Mouse (Mus musculus) T-cell, adult 2 months (primary cell): ENCODE measurements around the gene Btnl6.
"Not testable (repeated sequence)": the region's sequence is repeated elsewhere in the genome, so short reads cannot be mapped to it uniquely, and the experiment has no call there.

ENCODE experiments used
- DNase-seq: peaks from one replicate; pipeline ENCODE4 v3.0.0; 2022; ENCODE audit warnings: low spot score

The Btnl6 gene

DNA sequence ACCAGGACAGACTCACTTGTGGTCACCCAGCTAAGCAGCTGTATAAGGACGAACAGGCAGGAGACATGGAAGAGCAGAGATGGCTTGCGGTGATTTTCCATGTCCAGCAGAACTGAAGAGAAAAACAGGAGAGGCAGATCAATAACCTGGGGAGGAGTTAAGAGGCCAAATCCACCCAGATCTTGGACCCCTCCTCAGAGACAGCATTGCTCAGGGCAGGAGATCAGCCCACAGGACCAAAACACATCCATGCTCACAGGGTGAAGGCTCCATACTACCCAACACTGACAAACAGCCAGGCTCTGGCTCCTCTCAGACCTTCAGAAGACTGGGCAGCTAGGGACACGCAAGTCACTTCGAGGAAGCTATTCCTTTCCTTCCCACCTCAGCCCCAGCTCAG lies at the start of gene Btnl6:
TSS of gene Btnl6 (minus strand) at position 101 of the 400 bp plus-strand sequence.
- no peak for DNase-seq

DNA sequence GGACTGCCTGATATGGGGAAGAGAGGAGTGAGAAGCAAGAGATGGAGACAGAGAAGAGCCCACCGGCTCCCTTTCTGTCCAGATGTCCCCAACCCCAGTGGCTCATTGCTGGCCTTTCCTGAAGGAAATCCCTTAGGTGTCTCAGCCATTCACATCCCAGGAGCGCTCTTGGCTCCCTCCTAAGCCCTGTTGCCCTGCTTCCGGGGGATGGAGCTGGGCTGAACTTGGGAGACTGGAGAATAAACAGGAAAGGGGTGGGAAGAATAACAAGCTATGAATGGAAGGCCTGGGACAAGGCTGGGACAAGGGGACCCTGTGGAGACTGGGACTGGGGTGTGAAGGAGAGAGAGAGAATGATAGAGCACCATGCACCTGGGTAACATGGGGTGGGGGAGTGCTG lies 47.6 kb upstream of the Btnl6 start:
- DNase-seq = no peak

DNA sequence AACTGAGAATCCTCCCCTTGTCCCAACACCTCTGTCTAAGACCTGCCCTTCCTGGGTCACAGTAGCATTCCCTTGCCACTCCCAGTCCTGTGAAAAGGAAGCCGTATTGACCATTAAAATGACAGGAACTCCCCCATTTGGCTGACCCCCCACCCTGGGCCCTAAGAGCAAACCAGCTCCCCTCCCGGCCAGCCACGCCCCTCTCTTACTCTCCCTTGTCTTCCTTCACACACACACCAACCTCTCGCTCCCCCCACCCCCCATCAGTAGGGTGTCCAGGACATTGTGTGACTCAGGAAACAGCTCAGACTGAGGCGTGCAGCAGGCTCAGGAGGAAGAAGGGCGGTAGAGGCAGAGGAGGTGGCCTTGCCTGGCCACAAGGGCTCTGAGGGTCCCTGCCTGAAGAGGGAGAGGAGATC lies 46.9 kb upstream of the Btnl6 start, which contains the start of gene Notch4:
TSS of gene Notch4 (plus strand) at position 266 of the 419 bp plus-strand sequence.
- no peak for DNase-seq

DNA sequence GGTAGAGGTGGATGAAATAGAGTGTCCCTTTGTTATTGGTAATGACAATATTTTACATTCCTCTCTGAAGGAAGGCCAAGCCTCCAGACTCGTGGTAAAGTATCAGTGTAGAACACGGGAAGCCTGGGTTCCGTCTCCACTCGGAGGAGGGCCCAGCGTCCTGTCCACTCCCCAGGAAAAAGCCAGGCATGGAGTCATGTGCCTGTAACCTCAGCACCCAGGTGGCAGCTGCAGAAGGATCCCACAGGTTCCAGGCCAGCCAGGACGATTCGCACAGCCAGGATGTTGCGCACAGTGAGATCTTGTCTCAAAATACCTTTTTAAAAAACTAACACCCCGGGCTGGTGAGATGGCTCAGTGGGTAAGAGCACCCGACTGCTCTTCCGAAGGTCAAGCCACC lies 46.2 kb upstream of the Btnl6 start:
- DNase-seq = no peak

DNA sequence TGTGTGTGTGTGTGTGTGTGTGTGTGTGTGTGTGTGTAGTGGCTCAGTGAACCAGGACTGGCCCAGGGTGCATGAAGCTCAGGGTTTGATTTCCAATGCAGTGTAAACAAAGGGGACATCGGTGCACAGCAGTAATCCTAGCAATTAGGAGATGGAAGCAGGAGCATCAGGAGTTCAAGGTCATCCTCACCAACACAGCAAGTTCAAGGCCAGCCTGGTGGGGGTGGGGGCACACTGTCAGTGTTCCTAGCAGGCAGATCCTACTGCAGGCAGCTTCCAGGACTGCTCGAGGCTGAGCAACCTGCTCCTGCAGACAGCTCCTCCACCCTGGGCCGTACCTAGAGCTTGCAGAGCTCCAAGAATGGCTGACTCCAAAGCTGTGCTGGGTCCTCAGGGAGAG lies 45.4 kb upstream of the Btnl6 start:
- DNase-seq = no peak

DNA sequence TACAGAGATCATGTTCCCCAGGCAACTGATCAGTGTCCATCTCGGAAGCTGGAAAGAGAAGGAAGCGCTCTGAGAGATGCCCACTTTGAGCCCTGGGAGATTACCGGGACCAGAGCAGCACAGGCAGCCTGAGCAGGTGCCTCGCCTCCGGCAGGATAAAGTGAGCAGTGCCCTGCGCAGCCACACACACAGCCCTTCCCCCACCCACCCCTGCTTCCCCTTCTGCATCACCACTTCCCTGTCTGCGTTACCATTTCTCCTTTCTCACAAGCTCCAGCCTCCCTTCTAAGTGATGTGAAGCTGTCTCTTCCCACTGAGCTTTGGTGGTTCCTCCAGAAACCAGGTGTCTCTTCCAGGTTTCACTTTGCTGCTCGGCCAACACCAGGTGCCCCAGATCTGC lies 44.0 kb upstream of the Btnl6 start:
- DNase-seq = no peak

DNA sequence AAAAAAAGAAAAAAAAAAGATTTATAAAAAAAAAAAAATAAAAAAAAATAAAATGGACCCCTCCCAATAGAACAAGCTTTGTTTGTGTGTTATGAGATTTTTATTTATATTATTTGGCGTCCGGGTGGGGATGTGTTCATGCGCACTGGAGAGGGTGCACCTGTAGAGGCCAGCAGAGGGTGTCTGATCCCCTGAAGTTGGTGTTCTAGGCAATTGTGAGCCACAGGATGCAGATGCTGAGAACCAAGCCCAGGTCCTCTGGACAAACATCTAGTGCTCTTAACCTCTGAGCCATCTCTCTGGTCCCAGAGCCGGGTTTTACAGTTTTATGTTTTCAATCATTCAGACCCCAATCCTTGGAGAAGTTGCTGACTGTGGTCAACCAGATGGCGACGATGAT lies 43.3 kb upstream of the Btnl6 start:
- no peak for DNase-seq

DNA sequence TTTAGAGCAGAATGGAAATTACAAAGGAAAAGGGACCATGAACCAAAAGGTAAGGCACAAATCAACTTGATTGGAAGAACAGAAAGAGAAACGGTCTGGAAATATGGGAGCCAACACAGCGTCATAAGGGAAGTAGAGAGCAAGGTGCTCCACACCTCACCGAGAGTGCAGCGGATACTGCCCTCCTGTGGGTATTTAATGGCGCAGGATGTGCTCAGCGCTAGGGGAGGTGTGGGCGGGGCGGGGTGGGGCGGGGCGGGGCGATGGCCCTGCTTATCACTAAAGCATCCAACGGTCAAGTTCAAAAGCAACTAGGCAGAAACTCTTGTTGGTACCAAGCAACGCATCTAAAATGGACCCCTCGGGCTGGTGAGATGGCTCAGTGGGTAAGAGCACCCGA lies 42.7 kb upstream of the Btnl6 start:
- no peak for DNase-seq

DNA sequence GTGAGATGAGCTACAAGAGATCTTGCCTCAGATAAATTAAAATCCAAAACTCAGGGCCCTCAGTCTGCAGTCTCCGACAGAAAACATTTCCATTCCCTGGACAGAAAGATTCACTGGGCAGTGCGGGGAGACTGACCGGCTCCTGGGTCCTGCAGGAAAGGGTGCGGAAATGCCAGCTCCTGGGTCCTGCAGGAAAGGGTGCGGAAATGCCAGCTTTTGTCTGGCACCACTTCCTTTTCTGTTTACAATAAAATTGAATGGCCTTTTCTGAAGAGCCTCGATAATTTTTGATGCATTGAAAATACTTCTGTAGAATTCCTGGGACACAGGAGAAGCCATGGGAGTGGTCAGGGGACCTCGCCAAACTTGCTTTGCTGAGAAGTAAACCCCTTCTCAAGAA lies 42.0 kb upstream of the Btnl6 start:
- DNase-seq = no peak

DNA sequence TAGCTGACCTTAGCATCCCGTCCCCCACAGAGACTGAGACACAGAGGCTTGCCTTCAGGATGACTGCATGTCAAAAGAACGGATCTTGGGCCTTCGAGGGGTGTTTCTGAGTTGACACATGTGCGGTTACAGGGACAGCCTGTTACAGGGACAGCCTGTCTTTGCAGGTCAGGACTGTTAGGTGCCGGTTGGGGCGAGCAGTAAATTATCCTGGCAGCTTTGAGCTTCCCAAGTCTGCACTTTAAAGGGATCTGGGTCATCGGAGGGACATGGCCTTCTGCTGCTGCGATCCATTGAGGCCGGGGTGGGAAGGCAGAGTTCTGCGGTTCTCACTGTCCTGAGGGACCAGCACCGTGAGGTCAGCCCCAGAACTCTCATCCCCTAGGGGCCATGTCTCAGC lies 40.3 kb upstream of the Btnl6 start:
- no peak for DNase-seq

DNA sequence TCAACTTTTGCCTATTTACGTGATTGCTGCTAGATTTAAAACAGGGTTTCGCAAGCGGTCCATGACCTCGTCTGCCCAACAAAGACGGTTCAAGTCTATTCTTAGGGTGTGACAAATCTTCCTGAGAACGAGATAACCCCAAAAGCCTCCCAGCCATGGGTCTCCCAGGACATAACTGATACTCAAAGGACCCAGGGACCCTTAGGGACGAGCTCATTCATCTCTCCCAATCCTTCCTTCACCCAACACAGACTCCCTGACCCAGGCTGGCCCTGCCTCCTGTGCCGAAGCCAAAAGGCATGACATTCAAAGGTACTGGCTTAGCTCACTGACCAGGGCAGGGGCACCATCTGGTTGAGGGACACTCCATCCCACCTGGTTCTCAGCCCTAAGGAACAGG lies 39.3 kb upstream of the Btnl6 start:
- no peak for DNase-seq

DNA sequence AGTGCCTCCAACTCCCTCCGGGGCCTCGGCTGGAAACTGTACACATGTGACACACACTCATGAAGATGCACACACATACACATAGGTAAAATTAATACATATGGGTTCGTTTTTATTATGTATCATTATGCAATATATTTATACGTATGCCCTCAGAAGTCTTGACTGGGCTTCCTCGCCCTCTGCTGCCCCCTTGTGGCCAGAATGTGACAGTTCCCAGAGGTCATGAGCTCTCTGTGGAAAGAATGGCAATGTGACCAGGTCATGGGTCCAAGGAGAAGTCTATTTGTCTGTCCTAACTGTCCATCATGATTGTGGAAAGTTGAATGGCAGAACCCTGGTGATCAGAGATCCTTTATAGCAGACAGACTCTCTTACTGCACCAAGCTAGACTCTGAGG lies 38.3 kb upstream of the Btnl6 start:
- DNase-seq = peak; percentile 65

DNA sequence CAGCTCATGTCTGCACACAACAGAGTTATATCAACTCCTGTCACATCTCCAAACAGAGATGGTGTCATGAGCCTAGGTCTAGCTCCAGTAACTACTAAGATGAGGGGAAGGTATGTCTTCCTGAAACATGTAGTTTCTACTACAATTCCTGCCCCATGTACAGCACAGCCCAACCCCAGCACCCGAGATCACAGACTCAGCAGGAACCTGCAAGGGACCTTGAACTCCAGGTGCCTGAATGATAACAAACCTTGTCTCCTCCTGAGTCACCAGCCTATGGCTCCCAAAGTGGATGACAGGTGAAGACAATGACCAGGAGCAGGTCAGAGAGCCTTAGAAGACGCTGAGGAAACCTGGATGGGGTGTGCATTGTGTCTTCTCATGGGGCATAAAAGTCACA lies 32.7 kb upstream of the Btnl6 start:
- no peak for DNase-seq

DNA sequence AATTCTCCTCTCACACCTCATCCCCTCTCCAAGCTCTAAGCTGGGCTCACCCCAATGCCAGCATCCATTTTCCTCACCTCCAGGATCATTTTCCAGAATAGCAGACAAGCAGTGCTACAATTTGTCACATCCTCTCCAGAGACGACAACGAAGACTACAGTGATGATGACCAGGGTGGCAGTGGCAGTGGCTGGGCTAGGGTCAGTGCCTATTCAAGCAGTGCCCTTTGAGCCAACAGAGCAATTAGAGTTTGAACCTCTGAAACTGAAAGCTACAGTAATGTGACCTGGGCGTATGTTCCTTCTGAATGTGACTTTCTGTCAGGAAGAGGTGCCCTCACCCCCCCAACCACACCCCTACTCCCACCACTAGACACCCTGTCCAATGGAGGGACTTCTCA lies 32.0 kb upstream of the Btnl6 start:
- DNase-seq = no peak

DNA sequence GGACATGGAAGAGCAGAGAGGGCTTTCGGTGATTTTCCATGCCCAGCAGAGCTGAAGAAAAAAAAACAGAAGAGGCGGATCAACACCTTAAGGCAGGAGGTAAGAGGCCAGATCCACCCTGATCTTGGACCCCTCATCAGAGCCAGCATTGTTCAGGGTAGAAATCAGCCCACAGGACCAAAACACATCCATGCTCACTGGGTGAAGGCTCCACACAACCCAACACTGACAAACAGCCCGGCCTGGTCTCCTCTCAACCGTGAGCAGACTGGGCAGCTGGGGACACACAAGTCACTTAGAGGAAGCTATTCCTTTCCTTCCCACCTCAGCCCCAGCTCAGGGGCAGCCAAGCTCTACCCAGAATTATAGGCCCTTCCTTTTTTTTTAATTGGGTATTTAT lies 30.4 kb upstream of the Btnl6 start:
- no peak for DNase-seq

DNA sequence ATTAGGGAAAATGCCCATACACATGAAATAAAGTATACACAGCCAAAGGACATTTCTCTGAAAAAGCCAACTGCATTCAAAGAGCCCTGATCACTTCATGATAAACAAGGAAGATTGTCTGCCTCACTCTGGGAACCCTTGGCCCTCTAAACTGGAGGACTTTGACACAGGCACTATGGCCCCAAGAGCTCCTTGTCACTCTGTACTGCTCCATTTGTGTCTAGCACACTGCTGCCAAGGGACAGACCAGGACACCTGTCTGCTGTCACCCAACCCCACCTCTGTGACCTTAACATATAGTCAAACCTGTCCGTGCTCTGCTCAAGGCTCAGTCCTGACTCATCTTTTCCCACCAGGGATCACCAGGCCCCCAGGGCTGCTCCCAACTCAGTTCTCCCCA lies 29.6 kb upstream of the Btnl6 start:
- DNase-seq = no peak

DNA sequence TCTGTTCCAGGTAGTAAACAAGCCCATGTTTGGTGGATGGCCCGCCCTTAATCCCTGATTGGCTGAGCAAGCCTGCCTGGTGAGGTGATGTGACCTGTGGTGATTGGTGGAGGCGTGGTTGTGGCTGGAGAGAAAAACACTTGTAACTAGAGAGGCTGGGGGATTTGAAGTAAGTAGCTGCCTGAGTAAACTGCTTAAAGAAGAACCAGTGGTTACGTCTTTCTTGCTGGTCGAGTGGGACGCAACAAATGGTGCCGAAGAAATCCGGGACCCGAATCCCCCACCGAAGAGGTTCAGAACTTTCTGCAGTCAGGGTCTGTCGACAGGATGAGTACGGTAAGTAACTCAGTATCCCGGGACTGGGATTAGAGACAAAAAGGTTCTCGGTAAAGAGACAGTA lies 26.4 kb upstream of the Btnl6 start:
- not testable (repeated sequence) for DNase-seq

DNA sequence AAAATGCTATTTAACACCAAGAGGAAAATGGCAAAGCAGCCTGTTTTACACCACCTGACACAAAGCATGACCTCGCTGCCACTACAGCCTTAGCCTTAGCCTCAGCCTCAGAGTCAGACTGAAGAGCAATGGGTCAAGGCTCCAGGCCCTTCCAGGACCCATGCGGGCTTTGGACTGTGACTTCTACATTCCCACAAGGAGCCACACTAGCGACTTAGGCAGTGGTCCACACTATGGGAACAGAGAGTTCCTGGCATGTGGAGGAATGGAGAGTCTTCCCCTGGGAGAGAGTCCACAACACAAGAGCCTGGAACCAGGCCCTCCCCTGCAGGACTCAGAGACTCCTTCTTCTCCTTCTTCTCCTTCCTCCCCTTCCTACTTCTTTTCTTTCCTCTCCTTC lies 15.5 kb upstream of the Btnl6 start:
- DNase-seq = no peak

DNA sequence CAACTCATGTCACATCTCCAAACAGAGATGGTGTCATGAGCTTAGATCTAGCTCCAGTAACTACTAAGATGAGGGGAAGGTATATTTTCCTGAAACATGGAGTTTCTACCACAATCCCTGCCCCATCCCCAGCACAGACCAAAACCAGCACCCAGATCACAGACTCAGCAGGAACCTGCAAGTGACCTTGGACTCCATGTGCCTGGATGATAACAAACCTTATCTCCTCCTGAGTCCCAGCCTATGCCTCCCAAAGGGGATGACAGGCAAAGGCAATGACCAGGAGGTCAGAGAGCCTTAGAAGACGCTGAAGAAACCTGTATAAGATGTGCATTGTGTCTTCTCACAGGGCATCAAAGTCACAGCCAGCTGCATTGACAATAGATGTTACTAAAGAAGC lies 1.8 kb upstream of the Btnl6 start:
- DNase-seq = no peak

DNA sequence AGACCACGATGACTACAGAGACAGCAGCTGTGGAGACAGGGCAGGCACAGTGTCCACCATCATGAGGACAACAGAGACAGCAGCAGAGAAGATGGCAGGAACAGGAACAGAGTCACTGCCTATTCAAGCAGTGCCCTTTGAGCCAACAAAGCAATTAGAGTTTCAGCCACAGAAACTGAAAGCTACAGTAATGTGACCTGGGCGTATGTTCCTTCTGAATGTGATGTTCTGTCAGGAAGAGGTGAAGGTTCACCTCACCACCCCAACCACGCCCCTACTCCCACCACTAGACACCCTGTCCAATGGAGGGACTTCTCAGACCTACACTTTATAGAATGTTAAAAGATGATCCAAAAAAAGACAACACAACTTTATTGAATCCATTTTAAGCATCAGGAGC lies 1.4 kb upstream of the Btnl6 start:
- not testable (repeated sequence) for DNase-seq

DNA sequence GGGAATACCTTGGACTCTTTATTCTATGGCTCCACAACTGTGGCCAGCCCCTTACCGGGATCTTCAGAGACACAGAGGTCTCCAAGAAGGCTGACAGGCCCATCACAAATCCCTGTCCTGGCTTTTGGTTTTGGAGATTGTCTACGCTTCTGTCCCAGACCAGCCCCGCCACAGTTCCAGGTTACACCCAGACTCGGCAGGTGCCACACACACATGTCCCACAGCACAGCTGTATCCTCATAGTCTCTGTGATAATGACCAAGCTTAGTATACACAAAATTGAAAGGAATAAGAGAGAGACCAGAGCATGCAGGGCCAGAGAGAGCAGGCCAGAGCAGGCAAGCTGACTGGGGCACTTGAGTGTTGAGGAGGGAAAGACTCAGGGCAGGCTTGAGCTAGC lies 643 bp upstream of the Btnl6 start:
- no peak for DNase-seq

DNA sequence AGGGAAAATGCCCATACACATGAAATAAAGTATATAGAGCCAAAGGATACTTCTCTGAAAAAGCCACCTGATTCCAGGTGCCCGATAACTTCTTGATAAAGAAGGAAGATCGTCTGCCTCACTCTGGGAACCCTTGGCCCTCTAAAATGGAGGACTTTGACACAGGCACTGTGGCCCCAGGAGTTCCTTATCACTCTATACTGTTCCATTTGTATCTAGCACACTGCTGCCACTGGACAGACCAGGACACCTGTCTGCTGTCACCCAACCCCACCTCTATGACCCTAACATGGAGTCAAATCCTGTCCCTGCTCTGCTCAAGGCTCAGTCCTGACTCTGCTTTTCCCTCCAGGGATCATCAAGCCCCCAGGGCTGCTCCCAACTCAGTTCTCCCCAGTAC lies 638 bp downstream of the Btnl6 start:
- no peak for DNase-seq

DNA sequence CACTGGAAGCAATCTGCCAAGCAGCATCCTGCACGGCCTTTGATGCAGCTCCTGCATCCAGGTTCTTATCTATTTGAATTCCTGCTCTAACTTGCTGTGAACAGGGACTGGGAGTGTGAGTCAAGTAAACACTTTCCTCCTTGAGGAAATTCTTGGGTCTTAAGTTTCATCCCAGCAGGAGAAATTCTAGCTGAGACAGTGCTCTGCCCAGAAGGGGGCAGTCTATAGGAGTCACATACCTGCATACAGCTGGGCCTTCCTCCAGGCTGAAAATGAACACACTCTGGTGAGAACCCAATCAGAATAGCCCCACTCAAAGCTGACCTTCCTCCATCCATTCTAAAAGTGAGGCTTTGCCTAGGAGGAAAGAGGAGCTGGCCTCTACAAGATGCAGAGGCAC lies 5.4 kb downstream of the Btnl6 start:
- DNase-seq = not testable (repeated sequence)

DNA sequence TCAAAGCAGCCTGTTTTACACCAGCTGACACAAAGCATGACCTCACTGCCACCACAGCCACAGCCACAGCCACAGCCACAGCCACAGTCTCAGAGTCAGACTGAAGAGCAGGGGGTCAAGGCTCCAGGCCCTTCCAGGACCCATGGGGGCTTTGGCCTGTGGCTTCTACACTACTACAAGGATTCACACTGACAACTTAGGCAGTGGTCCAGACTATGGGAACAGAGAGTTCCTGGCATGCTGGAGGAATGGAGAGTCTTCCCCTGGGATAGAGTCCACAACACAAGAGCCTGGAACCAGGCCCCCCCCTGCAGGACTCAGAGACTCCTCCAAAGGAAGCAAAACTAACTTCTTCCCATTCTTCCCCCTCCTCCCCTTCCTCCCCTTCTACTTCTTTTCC lies 9.6 kb downstream of the Btnl6 start:
- DNase-seq = no peak

DNA sequence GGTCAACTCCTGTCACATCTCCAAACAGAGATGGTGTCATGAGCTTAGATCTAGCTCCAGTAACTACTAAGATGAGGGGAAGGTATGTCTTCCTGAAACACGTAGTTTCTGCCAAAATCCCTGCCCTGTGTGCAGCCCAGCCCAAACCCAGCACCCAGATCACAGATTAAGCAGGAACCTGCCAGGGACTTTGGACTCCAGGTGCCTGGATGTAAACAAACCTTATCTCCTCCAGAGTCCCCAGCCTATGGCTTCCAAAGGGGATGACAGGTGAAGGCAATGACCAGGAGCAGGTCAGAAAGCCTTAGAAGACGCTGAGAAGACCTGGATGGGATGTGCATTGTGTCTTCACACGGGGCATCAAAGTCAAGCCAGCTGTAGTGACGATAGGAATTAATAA lies 19.4 kb downstream of the Btnl6 start:
- DNase-seq = not testable (repeated sequence)
